Mouse (Mus musculus) midbrain, embryonic 16.5 days (tissue): ENCODE results near the gene Znhit1. TPM values are rescaled to one million over a fixed set of nuclear protein-coding genes. Genes with fewer than 3 reads are reported as not detected.

Source experiments
- ATAC-seq: fragments of 200-750 bp; cut with Nextera tagmentation; 2 replicates; pipeline ENCODE4 v1.8.0; 2017; ENCODE audit warnings: moderate TSS enrichment
- H3K27ac ChIP-seq: fragments of 300-500 bp; sonication (generic); 2 replicates; pipeline ENCODE4 v1.5.1; 2014; ENCODE audit warnings: mild to moderate bottlenecking, low read length, mixed read lengths
- H3K27me3 ChIP-seq: fragments of 300-500 bp; sonication (generic); 2 replicates; pipeline ENCODE4 v1.6.1; 2014; ENCODE audit warnings: low read depth, low read length, mixed read lengths; ENCODE audit not compliant: control insufficient read depth, insufficient read depth
- H3K36me3 ChIP-seq: fragments of 300-500 bp; sonication (generic); 2 replicates; pipeline ENCODE4 v1.6.1; 2014; ENCODE audit warnings: mild to moderate bottlenecking, low read length, moderate library complexity, mixed read lengths; ENCODE audit not compliant: control insufficient read depth, insufficient read depth
- H3K4me1 ChIP-seq: fragments of 300-500 bp; sonication (generic); 2 replicates; pipeline ENCODE4 v1.6.1; 2014; ENCODE audit warnings: mild to moderate bottlenecking, low read length, mixed read lengths; ENCODE audit not compliant: control insufficient read depth, insufficient read depth
- H3K4me2 ChIP-seq: fragments of 300-500 bp; sonication (generic); 2 replicates; pipeline ENCODE4 v1.6.1; 2014; ENCODE audit warnings: mild to moderate bottlenecking, low read length, mixed read lengths
- H3K4me3 ChIP-seq: fragments of 300-500 bp; sonication (generic); 2 replicates; pipeline ENCODE4 v1.5.1; 2014; ENCODE audit warnings: low read depth, mild to moderate bottlenecking, low read length, moderate library complexity, mixed read lengths
- H3K9ac ChIP-seq: fragments of 300-500 bp; sonication (generic); 2 replicates; pipeline ENCODE4 v1.6.1; 2014; ENCODE audit warnings: low read depth, low read length, mixed read lengths
- H3K9me3 ChIP-seq: fragments of 300-500 bp; sonication (generic); replicated peaks from 2 replicates; pipeline ENCODE4 v1.6.1; 2014; ENCODE audit warnings: mild to moderate bottlenecking, low read length, mixed read lengths; ENCODE audit not compliant: control insufficient read depth, poor library complexity, severe bottlenecking
- WGBS: fragments of 180-500 bp; shearing (Covaris S2); extraction: QIAGEN DNeasy Blood & Tissue Kit; methylation state at CpG from one replicate; pipeline ENCODE4 v1.1.7; 2014; 5-methylcytosine and 5-hydroxymethylcytosine counted together
- polyA plus RNA-seq: library from polyadenylated mRNA; unstranded; fragments of >200 nt; fragmentation: Nextera tagmentation; extraction: Ambion mirVana; gene quantifications from 2 replicates; pipeline ENCODE4 v1.2.1, GENCODE M21; 2015

Gene Znhit1
- 136 and 144 TPM in 2 replicates for polyA plus RNA-seq

- 4% methylated on average over 12 of the region's 12 CpGs for WGBS
- ATAC-seq: peak; percentile 4; the same call in 1 of the 2 replicates
Observed at GRCm38 (mm10) chr5:136987934-136988271, at the start of gene Znhit1. TSS of gene Znhit1 (minus strand) at chr5:136988021.

GRCm38 (mm10) chr5:137036211-137036610 lies 48.4 kb upstream of the Znhit1 start:
- Histone ChIP-seq H3K4me3 (no peak overlapping the region), H3K27me3 (no peaks in the 10 kb centered on the region), H3K27ac (no peak overlapping the region), H3K36me3 (peaks cover 14% of the 10 kb centered on the region; the same call in 1 of the 2 replicates), H3K9ac (no peak overlapping the region), H3K9me3 (no peaks in the 10 kb centered on the region), H3K4me1 (peaks cover 8% of the 10 kb centered on the region; the same call in 1 of the 2 replicates), H3K4me2 (no peak overlapping the region)
- WGBS: 87% methylated on average over 13 of the region's 13 CpGs
- no peak for ATAC-seq

More at GRCm38 (mm10) chr5:136987934-136988271, at the start of gene Znhit1:
- peak within 1 kb of the TSS; percentile 59 for H3K4me3 ChIP-seq
- H3K27ac ChIP-seq: peak within 1 kb of the TSS; percentile 95
- H3K4me1 ChIP-seq: peaks cover 14% of the 10 kb centered on the region
- peak within 1 kb of the TSS; percentile 63 for H3K4me2 ChIP-seq
- no peaks in the 10 kb centered on the region for H3K27me3 ChIP-seq
- no peaks in the 10 kb centered on the region for H3K9me3 ChIP-seq
- peaks cover 33% of the 10 kb centered on the region for H3K36me3 ChIP-seq
- H3K9ac ChIP-seq: peak within 1 kb of the TSS; percentile 97

- 1% methylated on average over 46 of the region's 49 CpGs for WGBS
Observed at GRCm38 (mm10) chr5:137032641-137033074, 44.8 kb upstream of the Znhit1 start.

GRCm38 (mm10) chr5:137032033-137032421 lies 44.2 kb upstream of the Znhit1 start:
- Histone ChIP-seq H3K4me3 (peak overlapping the region; percentile 59), H3K9me3 (no peaks in the 10 kb centered on the region), H3K4me2 (peak overlapping the region; percentile 99), H3K27ac (peak overlapping the region; percentile 48), H3K27me3 (peaks cover 13% of the 10 kb centered on the region), H3K36me3 (peaks cover 6% of the 10 kb centered on the region; the same call in 1 of the 2 replicates), H3K9ac (peak overlapping the region; percentile 76), H3K4me1 (peaks cover 24% of the 10 kb centered on the region)
- 0% methylated on average over 30 of the region's 33 CpGs for WGBS
- ATAC-seq: 0 out of 2 replicates have a peak, but pooled peaks have one; percentile 6

More at GRCm38 (mm10) chr5:137032641-137033074, 44.8 kb upstream of the Znhit1 start:
- Histone ChIP-seq H3K4me3 (peak overlapping the region; percentile 59), H3K9ac (peak overlapping the region; percentile 76), H3K27me3 (peaks cover 10% of the 10 kb centered on the region; the same call in 1 of the 2 replicates), H3K36me3 (peaks cover 9% of the 10 kb centered on the region; the same call in 1 of the 2 replicates), H3K4me1 (peaks cover 24% of the 10 kb centered on the region), H3K4me2 (peak overlapping the region; percentile 99), H3K9me3 (no peaks in the 10 kb centered on the region), H3K27ac (peak overlapping the region; percentile 48)
- ATAC-seq: peak; percentile 37

- H3K36me3 ChIP-seq: peaks cover 4% of the 10 kb centered on the region; the same call in 1 of the 2 replicates
- under 1% methylated on average over 78 of the region's 78 CpGs for WGBS
- H3K4me2 ChIP-seq: peak overlapping the region; percentile 99
- no peak for ATAC-seq
- peaks cover 19% of the 10 kb centered on the region for H3K27me3 ChIP-seq
- peak overlapping the region; percentile 76 for H3K9ac ChIP-seq
- no peaks in the 10 kb centered on the region for H3K9me3 ChIP-seq
- H3K4me3 ChIP-seq: peak overlapping the region; percentile 59
- H3K4me1 ChIP-seq: peaks cover 24% of the 10 kb centered on the region
- peak overlapping the region; percentile 48 for H3K27ac ChIP-seq
Observed at GRCm38 (mm10) chr5:137031076-137032032, 43.5 kb upstream of the Znhit1 start.

GRCm38 (mm10) chr5:137030416-137030810 lies 42.6 kb upstream of the Znhit1 start:
- H3K4me3 ChIP-seq: peak overlapping the region; percentile 59
- H3K27ac ChIP-seq: no peak overlapping the region
- 10% methylated on average over 22 of the region's 22 CpGs for WGBS
- peak overlapping the region; percentile 76 for H3K9ac ChIP-seq
- H3K9me3 ChIP-seq: no peaks in the 10 kb centered on the region
- H3K27me3 ChIP-seq: peaks cover 28% of the 10 kb centered on the region
- peaks cover 2% of the 10 kb centered on the region; the same call in 1 of the 2 replicates for H3K36me3 ChIP-seq
- peaks cover 28% of the 10 kb centered on the region for H3K4me1 ChIP-seq
- H3K4me2 ChIP-seq: peak overlapping the region; percentile 99
- ATAC-seq: no peak

GRCm38 (mm10) chr5:137029643-137030415 lies 42.0 kb upstream of the Znhit1 start:
- H3K4me2 ChIP-seq: peak overlapping the region; percentile 99
- peak overlapping the region; percentile 59 for H3K4me3 ChIP-seq
- peak; percentile 70 for ATAC-seq
- peaks cover 31% of the 10 kb centered on the region for H3K4me1 ChIP-seq
- H3K27me3 ChIP-seq: peaks cover 29% of the 10 kb centered on the region
- peak overlapping the region; percentile 67 for H3K27ac ChIP-seq
- no peaks in the 10 kb centered on the region for H3K36me3 ChIP-seq
- H3K9me3 ChIP-seq: no peaks in the 10 kb centered on the region
- under 1% methylated on average over 51 of the region's 52 CpGs for WGBS
- H3K9ac ChIP-seq: peak overlapping the region; percentile 76

GRCm38 (mm10) chr5:137029273-137029585 lies 41.4 kb upstream of the Znhit1 start:
- Histone ChIP-seq H3K27ac (peak overlapping the region; percentile 67; the same call in 1 of the 2 replicates), H3K4me1 (peaks cover 31% of the 10 kb centered on the region), H3K27me3 (peaks cover 33% of the 10 kb centered on the region), H3K9ac (peak overlapping the region; percentile 33), H3K4me3 (peak overlapping the region; percentile 59), H3K36me3 (no peaks in the 10 kb centered on the region), H3K9me3 (no peaks in the 10 kb centered on the region), H3K4me2 (peak overlapping the region; percentile 99)
- 2% methylated on average over 8 of the region's 8 CpGs for WGBS
- peak; percentile 10 for ATAC-seq
